Mouse (Mus musculus): ENCODE measurements at regions not wholly inside any gene's neighbourhood (a gene's known extent, or its start where the extent isn't known, plus 50 kb on each side); places are given as distances from the start of the nearest gene placed in this dataset.

DNA sequence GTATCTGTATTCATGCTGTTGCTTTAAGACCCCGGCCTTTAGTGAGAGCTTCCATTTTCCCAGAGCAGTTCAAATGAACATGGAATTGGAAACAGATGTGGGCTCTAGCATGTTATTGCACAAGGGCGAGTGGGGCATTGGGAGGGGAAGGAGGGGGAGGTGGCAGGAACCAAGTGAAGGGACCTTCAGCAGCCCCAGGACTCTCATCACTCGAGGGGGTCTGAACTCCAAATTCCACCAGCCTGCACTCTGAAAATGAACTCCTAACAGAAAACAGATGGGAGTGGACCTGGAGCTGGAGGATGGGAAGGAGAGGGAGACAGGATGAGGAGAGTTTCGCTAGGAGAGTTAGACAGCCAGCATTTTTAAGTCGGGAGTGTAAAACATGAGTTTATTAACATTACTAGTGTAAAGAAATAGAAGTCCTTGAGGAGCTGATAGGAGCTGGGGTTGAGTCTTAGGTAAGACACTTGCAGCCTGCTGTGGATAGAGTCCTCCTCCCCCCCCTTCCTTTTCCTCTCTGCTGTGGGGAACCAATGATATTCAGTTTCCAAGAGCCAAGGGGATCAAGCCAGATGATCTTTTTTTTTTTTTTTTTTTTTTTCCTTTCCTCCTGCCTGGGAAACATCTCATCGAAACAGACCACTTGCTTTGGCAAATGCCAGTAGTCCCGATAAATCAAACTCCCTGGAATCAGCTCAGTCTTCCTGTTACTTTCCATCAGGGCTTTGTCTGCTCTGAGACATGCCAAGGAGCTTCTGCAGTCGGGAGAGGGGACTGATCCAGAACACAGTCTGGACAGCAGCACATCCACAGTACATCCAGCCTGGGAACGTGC, 351.0 kb downstream of the Ets1 start:
- TF ChIP-seq CTCF (conservative IDR thresholded peaks at IDR 0.05; ENCODE audit: low read length): no peak
- no peak for TF ChIP-seq NANOG (IDR thresholded peaks at IDR 0.05; ENCODE audit: borderline replicate concordance, low read length)
- TF ChIP-seq POU5F1 (IDR thresholded peaks at IDR 0.05; ENCODE audit: borderline replicate concordance, low read length): no peak
